Mouse (Mus musculus) brain, embryonic 18.5 days (tissue): ENCODE data around the gene Gm20517.
"Not testable (repeated sequence)": the region's sequence is repeated elsewhere in the genome, so short reads cannot be mapped to it uniquely, and the experiment has no call there.

Experiments used
- DNase-seq: peaks from one replicate; pipeline ENCODE4 v3.0.0-alpha.2; 2012; ENCODE audit warnings: low read depth, low spot score

Gene Gm20517

DNA sequence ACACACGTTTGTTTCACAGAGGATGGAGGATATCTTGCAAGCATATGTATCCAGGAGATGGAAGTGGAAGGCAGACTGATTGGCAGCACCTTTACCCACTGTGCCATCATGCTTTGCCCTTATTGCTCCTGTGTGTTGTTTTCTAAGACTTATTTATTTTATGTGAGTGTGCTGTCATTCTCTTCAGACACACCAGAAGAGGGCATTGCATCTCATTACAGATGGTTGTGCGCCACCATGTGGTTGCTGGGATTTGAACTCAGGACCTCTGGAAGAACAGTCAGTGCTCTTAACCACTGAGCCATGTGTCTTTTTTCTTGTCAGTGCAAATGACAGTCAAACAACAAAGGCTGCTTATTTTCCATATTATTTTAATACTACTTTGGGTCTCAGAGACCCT, 16.4 kb downstream of the Gm20517 start:
- DNase-seq, result no peak

DNA sequence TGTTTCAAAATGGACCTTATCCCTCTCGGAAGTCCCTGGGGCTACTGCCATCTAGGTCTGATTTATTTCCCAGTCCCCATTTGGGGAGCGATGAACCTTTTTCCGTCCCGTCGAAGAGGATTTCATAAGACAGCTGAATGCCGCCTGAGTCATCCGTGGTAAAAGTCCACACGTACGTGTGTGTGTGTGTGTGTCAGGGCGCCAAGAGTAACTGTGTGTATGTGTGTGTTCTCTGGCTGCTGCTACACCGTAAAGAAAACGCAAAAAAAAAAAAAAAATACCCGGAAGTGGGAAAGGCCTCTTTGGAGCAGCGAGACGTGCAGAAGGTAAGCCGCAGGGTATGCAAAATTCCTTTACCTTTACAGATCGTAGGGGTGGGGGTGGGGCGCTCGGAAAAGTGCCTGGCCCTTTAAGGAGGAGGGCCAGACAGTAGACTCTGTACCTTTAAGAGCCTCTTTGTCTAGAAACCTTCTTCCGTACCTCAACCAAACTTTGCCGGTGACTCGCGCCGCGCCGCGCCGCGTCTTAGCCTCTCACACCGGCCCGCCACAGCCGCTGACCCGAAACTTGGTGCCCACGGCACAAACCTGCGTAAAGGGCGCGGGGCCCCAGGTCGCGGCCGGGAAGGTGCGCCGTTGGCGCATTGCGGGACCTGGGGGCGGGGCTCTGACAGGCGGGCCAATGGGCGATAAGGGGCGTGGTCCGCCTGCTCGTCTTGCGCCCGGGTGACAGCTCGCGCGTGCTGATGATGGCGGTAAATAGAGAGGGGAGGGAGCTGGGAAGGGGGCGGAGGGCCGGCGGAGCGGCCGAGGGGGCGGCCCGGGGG, 17.7 kb downstream of the Gm20517 start:
- peak; percentile 89 for DNase-seq

DNA sequence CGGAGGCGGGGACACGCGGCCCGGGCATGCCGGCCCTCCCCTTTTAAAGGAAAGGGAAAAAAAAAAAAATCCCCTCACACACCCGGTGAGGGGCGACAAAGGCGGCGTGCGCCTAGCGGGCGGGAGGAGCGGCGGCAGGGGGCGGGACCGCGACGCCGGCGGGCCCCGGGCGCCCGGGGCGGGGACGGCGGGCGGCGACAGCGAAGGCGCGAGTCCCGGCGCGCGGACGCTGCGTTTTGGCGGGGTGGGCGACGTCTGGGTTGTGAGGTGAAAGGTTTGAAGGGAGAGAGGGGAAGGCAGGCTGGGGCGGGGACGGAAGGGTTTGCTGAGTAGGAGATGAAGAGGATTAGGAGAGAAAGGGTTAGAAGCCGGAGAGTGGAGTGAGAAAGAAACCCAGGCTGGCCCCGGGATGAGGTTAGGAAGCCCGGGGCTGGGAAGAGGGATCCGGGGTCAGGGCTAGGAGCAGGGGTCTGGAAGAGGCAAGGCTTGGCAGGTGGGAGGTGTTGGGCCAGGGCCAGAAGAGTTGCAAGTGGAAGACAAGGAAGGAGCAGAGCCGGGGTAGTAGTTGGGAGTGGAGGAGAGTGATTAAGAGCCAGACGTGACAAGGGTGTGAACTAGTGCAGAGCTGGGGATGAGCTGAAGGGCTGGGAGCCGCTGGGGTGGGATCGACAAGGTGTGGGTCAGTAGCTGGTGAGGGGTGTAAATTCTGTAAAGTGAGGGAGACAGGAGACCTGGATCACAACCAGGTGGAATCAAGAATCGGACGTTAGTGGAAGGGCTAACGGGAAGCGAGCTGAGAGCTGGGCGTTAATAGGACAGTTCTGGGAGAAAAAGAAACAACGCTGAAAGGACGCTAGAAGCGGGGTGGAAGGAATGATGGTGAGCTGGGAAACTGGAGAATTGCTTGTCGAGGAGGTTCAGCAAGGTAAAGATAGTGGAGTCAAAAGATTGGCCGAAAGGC, 18.6 kb downstream of the Gm20517 start:
- DNase-seq, result no peak

DNA sequence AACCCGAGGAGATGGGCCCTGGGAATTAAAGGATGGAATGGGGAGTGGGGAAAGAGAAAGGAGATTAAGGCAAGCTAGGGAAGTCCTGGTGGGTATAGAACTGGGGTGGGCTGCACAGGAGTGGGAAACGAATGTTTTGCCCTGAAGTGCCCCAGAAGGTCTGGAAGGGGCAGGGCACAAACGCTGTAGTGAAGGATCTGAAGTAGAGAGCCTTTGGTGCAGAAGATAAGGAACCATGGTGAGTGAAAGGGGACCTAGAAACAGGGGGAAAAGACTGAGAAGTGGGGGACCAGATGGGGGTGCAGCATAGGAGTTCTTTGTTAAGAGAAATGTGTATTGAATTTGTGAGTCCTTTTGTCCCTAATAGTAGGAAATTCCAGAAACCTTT, 19.3 kb downstream of the Gm20517 start, which contains the start of gene Usp49:
TSS of gene Usp49 (plus strand) at position 13 of the 388 bp plus-strand sequence.
- no peak for DNase-seq

DNA sequence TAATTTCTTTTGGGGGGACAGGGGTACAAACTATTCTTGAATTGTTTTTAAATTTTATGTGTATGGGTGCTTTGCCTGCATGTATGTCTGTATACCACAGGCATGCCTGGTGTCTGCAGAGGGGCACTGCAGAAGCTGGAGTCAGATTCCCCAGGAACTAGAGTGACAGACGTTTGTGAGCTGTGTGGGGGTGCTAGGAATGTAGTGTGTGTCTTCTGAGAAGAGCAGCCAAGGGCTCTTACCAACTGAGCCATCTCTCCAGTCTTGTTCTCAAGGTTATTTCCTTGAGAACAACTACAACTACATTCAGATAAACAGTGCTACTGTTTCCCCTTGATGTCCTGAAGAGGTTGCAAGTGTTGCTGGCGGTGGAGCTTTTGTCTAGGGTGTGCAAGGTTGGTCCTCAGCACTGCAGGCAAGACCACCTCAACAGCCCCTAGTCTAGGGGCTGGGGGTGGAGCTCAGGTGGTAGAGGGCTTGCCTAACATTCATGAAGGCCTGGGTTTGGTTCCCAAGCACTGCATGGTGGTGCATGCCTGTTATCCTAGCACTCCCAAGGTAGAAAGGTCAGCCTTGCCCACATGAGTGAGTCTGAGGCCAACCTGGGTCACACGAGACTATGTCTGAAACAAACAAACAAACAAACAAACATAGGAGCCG, 20.9 kb downstream of the Gm20517 start:
- DNase-seq, result no peak

DNA sequence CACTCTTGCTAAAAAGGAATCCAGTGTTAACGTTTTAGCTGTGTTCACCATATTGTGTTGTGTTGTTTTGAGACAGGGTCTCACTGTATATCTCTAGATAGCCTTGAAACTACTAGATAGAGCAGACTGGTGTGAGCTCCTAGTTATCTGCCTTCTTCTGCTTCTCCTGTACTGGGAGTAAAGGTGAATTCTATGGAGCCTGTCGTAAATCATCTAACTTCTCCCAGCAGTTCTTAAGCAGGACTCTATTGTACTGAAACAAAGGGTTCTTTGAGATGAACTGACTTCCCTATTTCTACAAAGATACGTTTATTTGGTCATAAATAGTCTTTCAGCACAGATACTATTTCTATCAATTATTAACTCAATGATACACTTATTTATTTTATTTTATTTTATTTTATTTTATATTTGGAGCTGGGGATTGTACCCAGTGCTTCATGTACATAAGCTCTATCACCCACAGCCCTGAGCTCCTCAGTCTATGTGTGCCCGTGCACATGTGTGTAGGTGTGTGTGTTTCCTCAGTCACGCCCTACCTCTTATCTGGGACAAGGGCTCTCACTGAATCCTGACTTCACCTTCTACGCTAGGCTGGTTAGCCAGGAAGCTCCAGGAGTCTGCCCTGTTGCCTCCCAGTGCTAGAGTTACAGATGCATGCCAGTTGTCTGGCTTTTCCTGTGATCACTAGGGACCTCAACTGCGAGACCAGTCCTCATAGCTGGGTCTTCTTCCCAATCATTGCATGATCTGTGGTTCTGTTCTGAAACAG, 22.8 kb downstream of the Gm20517 start:
- DNase-seq, result no peak

DNA sequence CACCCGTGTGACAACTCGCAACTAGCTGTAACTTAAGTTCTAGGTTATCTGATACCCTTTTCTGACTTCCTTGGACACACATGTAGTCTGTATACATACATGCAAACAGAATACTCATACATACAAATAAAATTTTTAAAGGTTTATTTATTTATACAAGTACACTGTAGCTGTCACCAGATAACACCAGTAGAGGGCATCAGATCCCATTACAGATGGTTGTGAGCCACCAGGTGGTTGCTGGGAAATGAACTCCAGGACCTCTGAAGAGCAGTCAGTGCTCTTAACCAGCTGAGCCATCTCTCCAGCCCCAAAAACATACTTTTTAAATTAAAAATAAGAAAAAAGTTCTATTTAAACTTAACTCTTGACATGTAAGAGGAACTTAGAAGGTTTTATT, 31.6 kb downstream of the Gm20517 start:
- no peak for DNase-seq

DNA sequence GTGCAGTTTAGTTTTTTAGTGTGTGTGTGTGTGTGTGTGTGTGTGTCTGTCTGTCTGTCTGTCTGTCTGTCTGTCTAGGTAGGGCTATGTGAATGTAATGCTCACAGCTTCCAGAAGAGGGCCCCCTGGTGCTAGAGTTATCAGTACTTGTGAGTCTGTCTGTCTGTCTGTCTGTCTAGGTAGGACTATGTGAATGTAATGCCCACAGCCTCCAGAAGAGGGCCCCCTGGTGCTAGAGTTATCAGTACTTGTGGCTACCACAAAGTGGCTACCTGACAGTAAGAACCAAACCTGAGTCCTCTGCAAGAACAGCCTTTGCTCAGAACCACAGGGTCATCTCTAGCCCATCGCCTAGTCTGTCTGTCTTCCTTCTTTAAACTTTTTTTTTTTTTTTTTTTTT, 35.3 kb downstream of the Gm20517 start:
- no peak for DNase-seq

DNA sequence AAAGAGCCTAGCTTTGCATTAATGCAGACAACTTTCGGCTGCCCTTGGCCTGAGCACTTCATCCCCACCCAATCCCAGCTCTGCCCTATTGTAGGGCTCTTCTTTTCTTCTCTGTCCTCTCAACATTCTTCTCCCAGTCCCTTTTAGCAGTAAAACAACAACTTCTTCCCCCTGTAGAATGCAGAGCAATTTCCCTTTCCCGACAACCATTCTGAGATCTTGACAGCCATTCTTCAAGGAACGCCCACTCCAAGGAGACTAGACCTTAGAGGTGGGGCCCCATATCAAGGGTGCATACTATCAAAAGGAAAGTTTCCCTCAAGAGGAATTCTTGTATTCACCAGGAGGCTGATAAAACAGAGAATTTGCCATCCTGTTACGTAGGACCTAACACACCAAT, 37.6 kb downstream of the Gm20517 start:
- no peak for DNase-seq

DNA sequence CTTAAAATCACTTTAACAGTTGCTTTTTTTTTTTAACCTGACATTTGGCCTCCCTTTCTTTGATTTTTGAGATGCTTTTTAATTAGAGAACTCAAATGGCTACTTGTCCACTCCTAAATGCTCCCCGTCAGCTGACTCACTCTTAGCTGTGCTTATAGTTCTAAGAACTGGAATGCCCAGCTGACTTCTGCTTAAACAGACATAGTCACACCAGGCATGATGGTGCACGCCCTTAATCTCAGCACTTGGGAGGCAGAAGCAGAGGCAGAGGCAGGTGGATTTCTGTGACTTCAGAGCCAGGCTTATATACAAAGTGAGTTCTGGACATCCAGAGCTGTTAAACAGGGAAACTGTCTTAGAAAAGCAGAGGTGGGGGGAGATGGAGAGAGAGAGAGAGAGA, 40.6 kb downstream of the Gm20517 start:
- no peak for DNase-seq

DNA sequence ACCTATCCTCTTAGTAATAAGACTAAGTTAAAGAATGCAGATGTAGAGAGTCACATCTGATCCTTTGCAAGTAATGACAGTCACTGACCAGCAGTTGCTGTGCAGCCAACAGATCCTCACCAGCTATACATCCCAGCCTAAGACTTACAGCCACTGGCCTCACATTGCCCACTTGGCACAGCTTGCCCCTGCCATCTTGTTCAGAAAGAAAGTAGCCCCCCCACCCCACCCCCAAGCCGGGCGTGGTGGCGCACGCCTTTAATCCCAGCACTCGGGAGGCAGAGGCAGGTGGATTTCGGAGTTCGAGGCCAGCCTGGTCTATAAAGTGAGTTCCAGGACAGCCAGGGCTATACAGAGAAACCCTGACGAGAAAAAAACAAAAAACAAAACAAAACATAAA, 43.0 kb downstream of the Gm20517 start:
- DNase-seq, result not testable (repeated sequence)

DNA sequence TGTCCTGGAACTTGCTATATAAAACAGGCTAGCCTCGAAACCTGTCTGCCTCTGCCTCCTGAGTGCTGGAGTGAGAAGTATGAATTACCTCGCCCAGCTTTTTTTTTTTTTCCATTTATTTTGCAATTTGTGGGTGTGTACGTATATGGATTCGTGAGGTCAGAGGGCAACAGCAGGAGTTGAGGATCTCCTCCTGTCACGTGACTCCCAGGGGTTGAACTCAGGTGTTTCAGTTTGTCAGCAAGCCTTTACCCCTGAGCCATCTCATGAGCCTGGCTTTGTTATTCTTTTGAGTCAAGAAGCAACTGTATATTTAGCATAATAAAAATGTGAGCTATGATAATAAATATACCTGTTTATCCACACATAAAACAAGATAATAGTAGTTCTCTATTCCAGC, 44.3 kb downstream of the Gm20517 start:
- DNase-seq, result no peak

DNA sequence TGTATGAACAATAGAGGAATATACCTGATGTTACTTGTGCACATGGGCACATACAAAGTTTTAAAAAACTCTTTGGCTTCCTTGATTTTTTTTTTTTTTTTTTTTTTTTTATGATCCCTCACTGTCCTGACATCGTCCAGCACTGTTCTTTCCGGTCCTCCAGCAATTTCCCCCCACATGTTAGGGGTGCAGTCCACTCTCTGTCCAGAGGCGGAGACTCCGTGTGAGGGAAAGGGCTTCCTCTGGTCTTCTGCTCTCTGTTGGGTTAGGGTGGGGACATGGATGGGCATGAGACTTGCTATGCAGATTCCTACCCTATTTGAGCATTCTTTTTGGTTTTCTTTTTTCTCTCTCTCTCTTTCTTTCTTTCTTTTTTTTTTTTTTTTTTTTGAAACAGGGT, 46.5 kb downstream of the Gm20517 start:
- DNase-seq, result no peak

DNA sequence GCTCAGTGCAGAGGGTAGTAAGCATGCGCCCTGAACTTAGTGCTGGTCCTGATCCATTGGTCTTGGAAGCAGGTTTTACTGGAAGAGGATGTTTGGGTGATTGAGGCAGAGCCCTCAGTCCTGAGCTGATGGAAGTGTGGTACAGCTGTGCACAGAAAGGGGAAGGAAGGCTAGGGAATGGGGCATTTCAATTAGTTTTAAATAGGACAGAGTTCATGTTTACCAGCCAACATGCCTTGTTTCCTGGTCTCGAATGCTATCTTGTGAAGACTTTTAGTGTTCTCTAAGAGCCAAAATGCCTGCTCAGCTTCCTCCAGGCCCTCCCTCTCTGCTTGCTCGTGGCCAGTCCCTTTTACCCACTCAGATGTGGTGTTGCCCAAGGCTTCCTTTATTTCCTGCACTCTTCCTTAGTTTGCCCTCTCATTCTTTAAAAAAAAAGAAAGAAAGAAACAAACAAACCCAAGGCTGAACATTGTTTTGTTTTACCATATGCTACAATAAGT, 47.4 kb downstream of the Gm20517 start:
- DNase-seq, result no peak

DNA sequence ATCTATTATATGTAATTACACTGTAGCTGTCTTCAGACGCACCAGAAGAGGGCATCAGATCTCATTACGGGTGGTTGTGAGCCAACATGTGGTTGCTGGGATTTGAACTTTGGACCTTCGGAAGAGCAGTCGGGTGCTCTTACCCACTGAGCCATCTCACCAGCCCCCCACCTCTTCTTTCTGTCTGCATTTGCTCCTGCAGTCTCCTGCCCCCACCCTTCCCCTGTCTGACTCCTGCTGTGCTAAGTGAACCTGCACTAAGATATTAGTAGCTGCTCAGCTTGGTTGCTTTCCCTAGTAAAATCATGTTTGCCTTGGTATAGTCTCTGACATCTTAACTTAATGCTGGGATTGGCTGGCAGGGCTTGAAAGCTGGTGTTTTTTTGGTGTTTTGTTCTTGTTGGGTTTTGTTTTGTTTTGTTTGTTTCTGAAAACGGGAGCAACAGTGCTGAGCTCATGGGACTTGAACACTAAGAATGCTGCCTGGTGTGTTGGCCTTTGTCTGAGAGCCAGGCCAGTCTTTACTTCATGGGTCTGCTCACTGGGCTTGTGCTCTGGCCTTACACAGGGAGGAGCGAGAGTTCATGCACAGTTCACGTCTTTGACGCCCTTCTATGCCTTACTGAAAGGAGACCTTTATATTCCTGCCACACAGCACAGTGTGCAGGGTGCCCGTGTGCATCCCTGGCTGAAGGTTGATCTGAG, 51.8 kb downstream of the Gm20517 start:
- no peak for DNase-seq

DNA sequence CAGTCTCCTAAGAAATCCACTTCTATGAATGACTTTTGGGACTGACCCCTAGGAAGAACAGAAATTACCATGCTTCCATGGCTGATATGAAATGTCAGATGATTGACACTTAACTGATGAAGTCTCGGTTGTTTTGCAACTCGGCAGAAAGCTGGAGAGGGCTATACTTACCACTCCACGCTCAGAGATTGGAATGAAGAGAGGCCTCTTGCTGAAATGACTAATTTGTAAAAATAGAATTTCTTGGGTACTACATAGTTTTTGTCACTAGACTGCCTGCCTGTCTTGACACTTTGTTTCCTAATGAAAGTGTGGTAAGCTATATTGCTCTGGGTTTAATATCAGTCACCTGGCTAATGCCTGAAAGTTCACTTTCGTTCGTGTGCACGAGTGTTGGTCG, 53.1 kb downstream of the Gm20517 start:
- no peak for DNase-seq

DNA sequence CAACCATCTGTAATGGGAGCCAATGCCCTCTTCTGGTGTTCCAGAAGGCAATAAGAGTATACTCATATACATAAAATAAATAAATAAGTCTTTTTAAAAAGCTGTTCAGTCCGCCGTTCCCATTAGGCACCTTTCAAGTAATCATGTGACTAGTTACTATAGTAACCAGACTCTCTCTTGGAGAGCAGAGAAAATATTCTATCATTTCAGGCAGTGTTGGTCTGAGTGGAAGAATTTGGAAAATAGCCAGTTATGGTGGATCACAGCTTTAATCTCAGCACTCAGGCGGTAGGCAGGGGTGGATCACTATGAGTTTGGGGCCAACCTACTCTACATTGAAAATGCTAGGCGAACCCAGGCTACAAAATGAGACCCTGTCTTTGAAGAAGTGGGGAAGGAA, 57.8 kb downstream of the Gm20517 start:
- no peak for DNase-seq

DNA sequence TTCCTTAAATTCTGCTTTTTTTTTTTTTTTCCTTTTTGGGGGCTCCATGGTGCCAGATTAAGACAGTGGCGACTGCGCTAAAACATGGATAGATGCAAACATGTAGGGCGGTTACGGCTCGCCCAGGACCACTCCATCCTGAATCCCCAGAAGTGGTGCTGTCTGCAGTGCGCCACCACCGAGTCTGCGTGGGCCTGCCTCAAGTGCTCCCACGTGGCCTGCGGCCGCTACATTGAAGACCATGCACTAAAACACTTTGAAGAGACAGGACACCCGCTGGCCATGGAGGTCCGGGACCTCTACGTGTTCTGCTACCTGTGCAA, 60.6 kb downstream of the Gm20517 start:
- no peak for DNase-seq

DNA sequence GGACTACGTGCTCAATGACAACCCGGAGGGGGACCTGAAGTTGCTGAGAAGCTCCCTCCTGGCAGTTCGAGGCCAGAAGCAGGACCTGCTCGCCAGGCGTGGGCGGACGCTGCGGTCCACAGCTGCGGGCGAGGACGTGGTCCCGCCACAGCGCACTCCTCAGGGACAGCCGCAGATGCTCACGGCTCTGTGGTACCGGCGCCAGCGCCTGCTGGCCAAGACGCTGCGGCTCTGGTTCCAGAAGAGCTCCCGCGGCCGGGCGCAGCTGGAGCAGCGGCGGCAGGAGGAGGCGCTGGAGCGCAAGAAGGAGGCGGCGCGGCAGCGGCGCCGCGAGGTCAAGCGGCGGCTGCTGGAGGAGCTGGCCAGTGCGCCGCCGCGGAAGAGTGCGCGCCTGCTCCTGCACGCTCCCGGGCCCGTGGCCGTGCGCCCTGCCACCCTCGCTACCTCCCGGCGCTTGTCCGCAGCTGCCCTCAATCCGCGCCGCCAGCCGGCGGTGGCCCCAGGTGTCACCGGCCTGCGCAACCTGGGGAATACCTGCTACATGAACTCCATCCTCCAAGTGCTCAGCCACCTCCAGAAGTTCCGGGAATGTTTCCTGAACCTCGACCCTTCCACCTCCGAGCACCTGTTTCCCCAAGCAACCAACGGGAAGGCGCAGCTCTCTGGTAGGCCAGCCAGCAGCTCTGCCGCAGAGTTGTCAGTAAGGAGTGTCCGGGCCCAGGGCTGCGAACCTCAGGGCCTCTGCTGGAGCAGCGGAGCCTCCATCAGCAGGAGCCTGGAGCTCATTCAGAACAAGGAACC, 61.1 kb downstream of the Gm20517 start:
- DNase-seq, result no peak

DNA sequence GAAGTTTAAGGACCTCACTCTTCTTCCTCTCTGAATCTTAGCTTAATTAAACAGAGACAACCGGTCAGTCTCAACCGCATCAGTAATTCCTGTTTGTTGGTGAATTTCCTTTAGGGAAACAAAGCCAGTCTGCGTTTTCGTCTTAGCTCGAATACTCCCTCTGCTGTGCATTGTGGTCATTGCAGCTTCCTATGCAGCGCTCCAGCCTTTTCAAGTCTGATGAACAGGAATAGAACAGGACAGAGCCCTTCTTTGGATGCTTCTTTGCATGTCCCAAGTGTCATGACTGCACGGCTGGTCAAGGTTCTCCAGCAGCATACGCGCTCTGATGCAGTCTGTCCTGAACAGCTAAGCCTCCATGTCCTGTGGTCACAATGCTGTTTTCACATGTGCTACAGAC, 65.2 kb downstream of the Gm20517 start:
- no peak for DNase-seq
